Mouse (Mus musculus) mouse embryonic stem cell (cell line): Measurements from ENCODE around the gene Cxcl12.

Source experiments
- in situ Hi-C, 2 experiments: fragments of 300-500 bp; cut with MboI; formaldehyde crosslinking; loops; 1 replicate in 1 of 2; 3 replicates in 1 of 2; pipeline ENCODE4 v1.14.3; 2019 to 2020; ENCODE audit warnings: low sequenced_read_pairs in 2 of 2, low pct_unique_long_range_greater_than_20kb in 1 of 2, mixed read lengths in 1 of 2; ENCODE audit not compliant: unreplicated experiment in 1 of 2

The Cxcl12 gene

DNA sequence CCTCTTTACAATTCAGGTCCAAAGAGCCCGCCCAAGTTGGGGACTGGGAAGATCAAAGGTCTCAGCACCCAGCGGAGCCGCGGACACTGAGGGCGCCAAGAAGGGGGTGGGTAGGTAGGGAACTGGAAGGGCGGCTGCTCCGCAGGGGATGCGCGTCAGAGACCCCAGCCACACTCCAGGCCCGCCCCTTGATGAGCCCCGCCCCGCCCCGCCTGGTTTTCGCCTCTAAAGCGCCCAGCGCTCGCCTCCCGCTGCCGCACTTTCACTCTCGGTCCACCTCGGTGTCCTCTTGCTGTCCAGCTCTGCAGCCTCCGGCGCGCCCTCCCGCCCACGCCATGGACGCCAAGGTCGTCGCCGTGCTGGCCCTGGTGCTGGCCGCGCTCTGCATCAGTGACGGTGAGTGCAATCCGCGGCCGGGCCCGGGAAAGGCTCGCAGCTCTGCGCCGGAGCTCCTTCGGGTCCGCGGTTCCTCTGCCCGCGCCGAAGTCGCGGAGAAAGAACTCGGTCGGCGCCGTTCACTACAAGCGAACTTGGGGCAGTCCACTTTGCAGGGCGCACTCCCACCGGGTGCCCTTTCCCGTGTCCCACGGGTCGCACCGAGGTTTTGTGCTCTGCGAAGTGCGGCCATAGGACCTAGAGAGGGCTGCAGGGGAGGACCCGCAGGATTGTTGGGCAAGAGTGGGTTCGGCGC, at the start of gene Cxcl12:
Cxcl12 (plus strand) TSS at position 215 of the 691 bp plus-strand sequence.
- in situ Hi-C loops = loop anchor here (10.0 to 25.0 kb wide), 3 partner anchors 494 to 669 kb away; partner anchors contain the start of gene Zfp637 (in 1 of the 2)

- in situ Hi-C loops = no loop called here
Observed at GRCm38 (mm10) chr6:117122074-117122473, 46.3 kb upstream of the Cxcl12 start.

GRCm38 (mm10) chr6:117126356-117126755, 42.0 kb upstream of the Cxcl12 start:
- in situ Hi-C loops = no loop called here

GRCm38 (mm10) chr6:117129443-117129842, 38.9 kb upstream of the Cxcl12 start:
- in situ Hi-C loops = no loop called here

DNA sequence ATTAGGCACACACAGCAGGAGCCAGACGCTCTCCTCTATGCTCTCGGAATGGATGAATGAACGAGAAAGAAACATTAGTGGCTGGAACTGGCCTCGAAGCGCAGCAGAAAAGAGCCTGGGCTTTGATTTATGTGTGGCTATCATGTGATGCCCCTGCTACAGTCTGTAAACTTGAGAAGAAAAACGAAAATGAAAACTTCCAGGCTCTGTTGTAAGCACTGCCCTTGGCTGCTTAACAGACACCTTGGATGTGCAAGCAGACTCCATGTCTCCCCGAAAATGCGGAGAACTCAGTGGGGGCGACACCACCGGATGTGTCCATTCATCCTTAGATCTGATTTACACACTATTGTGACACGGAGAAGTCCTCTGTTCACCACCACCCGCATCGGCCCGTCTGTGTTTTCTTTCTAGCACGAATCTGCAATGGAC, 37.6 kb upstream of the Cxcl12 start:
- in situ Hi-C loops = no loop called here

DNA sequence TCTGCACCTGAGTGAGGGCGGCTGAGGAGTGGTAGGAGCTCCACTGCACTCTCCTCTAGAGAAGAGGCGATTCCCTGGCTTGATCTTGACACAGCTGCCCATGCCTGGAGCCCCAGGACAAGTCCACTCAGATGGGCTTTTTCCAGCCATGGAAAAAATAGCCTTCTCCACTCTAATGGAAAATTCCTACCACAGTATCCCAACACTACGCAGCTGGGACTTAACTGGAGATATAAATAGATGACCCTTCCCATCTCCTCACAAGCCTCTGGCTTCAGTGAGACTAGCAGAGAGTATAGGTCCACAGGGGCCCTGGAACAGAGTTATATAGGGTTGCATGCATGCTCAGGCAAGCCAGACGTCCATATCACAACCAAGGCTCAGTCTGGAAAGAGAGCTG, 33.8 kb upstream of the Cxcl12 start:
- in situ Hi-C loops = no loop called here

DNA sequence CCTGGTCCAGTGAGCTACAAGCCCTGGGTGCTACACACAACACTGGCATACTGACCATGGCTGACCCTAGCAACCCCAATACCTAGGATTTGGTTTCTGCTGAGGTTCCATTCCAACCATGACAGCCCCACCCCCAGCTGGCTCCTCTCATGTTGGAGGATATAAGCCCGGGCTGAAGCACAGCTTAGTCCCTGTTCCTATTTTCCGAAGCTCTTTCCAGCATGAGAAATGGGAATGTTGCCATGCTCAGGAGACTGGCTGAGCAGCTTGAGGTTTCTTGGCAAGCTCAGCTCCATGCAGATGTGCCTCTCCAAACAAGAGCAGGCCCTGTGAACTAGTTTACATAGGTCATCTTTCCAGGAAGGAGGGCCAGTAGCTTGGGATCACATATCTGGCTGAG, 30.6 kb upstream of the Cxcl12 start:
- in situ Hi-C loops = no loop called here

GRCm38 (mm10) chr6:117140907-117141306, 27.4 kb upstream of the Cxcl12 start:
- in situ Hi-C loops = no loop called here

- in situ Hi-C loops = no loop called here
Observed at GRCm38 (mm10) chr6:117146951-117147350, 21.4 kb upstream of the Cxcl12 start.

DNA sequence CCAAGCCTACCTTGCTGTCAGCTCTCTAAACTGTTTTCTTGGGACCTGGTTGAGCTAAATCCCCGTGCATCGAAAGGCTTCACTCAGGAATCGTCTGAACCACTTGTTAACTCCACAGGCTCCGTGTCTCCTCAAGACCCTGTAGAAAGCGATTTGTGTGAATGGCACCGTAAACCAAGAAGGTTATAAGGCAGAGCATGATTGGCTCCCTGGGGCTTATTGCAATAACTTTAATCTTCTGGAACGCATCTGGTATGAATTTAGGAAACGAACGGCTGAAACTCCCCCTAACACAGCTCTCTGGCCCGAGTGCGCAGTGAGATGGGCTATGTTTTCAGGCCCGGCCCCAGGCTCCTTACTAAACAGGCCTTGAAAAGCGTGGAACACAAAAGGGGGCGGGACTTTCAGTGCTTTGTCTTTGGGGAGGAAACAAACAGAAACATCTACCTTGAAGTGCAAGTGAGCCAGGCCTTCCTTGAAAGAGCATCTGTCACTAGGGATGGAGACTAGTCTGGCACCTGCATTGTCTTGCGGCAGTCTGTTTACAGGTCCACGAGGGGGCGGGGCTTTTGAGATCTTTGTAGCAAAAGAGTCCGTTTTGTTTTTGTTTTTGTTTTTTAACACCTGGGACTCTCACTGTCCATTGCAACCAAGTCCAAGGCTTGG, 16.7 kb upstream of the Cxcl12 start:
- in situ Hi-C loops = loop anchor here (25.0 kb wide), 2 partner anchors 511 to 686 kb away; partner anchors contain the start of gene Zfp637 (in 1 of the 2)

- in situ Hi-C loops = loop anchor here (25.0 kb wide), 2 partner anchors 509 to 684 kb away; partner anchors contain the start of gene Zfp637 (in 1 of the 2)
Observed at GRCm38 (mm10) chr6:117153046-117153445, 15.3 kb upstream of the Cxcl12 start.

DNA sequence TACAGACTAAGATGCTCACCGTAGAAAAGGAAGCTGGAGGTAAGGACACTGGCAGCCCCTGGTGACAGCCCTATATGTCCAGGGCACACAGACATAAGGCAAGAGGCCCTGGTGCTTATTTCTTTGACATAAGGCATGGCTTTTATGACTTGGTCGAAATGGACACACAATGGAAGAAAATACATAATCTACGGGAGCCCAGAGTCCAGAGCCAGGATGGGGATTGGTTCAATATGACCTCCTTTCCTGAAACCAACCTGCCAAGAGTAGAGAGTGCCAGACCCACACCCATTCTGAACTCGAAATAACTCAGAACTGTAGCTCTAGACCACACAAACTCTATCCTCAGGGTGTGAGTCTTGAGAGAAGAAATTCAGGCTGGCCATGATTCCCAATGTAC, 11.5 kb upstream of the Cxcl12 start:
- in situ Hi-C loops = loop anchor here (25.0 kb wide), 2 partner anchors 505 to 680 kb away; partner anchors contain the start of gene Zfp637 (in 1 of the 2)

- in situ Hi-C loops = loop anchor here (10.0 to 25.0 kb wide), 3 partner anchors 502 to 677 kb away; partner anchors contain the start of gene Zfp637 (in 1 of the 2)
Observed at GRCm38 (mm10) chr6:117159710-117160690, 8.3 kb upstream of the Cxcl12 start.

DNA sequence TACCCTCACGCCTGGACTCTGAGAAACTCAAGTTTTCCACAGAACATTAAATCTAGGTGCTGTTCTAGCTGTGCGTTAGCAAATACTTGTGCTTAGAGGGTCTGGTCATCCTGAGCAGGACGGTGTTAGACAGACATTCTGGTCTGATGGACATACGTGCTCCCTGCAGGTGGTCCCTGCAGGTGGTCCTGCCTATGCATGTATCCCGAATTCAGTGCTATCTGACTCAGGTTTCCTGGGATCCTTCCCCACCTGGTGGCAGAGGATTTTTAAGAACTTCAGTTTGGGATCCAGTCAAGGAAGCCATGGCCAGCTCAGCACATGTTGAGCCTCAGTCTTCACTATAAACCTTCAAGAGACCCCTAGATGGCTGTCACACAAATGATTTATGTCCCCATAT, 4.8 kb upstream of the Cxcl12 start:
- in situ Hi-C loops = loop anchor here (10.0 to 25.0 kb wide), 3 partner anchors 499 to 674 kb away; partner anchors contain the start of gene Zfp637 (in 1 of the 2)

GRCm38 (mm10) chr6:117166581-117167425, 1.5 kb upstream of the Cxcl12 start:
- in situ Hi-C loops = loop anchor here (10.0 to 25.0 kb wide), 3 partner anchors 495 to 670 kb away; partner anchors contain the start of gene Zfp637 (in 1 of the 2)

- in situ Hi-C loops = loop anchor here (10.0 to 25.0 kb wide), 3 partner anchors 495 to 670 kb away; partner anchors contain the start of gene Zfp637 (in 1 of the 2)
Observed at GRCm38 (mm10) chr6:117167426-117167730, 957 bp upstream of the Cxcl12 start.
